Mouse (Mus musculus) MEL (cell line): ENCODE measurements around the gene Rhobtb3.

ENCODE experiments used
- CTCF ChIP-seq, 3 experiments: IDR thresholded peaks in 2 of 3; conservative IDR thresholded peaks in 1 of 3; 2 replicates each; pipeline ENCODE4 v1.5.1; 2011 to 2012; ENCODE audit warnings: low read length in 3 of 3, low read depth in 2 of 3, mild to moderate bottlenecking in 2 of 3, improper control_type of control experiment in 1 of 3, inconsistent platforms in 1 of 3, mixed read lengths in 1 of 3, moderate library complexity in 1 of 3; ENCODE audit not compliant: control insufficient read depth in 1 of 3, insufficient read depth in 1 of 3, poor library complexity in 1 of 3, severe bottlenecking in 1 of 3
- GATA1 ChIP-seq: IDR thresholded peaks from 2 replicates; pipeline ENCODE4 v1.6.1; 2011; ENCODE audit warnings: low read depth, low read length, improper control_type of control experiment
- NELFE ChIP-seq: IDR thresholded peaks from 2 replicates; pipeline ENCODE4 v1.6.1; 2011; ENCODE audit warnings: low read depth, low read length, improper control_type of control experiment
- POLR2A ChIP-seq, 2 experiments: IDR thresholded peaks; 2 replicates each; pipeline ENCODE4 v1.6.1; 2011 to 2012; ENCODE audit warnings: low read length in 2 of 2, mild to moderate bottlenecking in 2 of 2, control low read depth in 1 of 2, improper control_type of control experiment in 1 of 2, low read depth in 1 of 2, moderate library complexity in 1 of 2; ENCODE audit not compliant: control insufficient read depth in 1 of 2, insufficient read depth in 1 of 2, poor library complexity in 1 of 2
- ZMIZ1 ChIP-seq: IDR thresholded peaks from 2 replicates; pipeline ENCODE4 v1.6.1; 2012; ENCODE audit warnings: low read depth, mild to moderate bottlenecking, inconsistent platforms, low read length, improper control_type of control experiment, moderate library complexity
- ZNF384 ChIP-seq: IDR thresholded peaks from 2 replicates; pipeline ENCODE4 v1.6.1; 2012; ENCODE audit warnings: low read depth, mild to moderate bottlenecking, inconsistent platforms, low read length, improper control_type of control experiment

- TF ChIP-seq ZNF384 = no peak
- no peak for TF ChIP-seq POLR2A (IDR thresholded peaks at IDR 0.05; ENCODE audit: control insufficient read depth in 1 of 2, insufficient read depth in 1 of 2, low read depth in 1 of 2, low read length in 2 of 2, poor library complexity in 1 of 2)
- no peak for TF ChIP-seq CTCF (IDR thresholded peaks at IDR 0.05 in 2 of 3, conservative IDR thresholded peaks at IDR 0.05 in 1 of 3; ENCODE audit: control insufficient read depth in 1 of 3, insufficient read depth in 1 of 3, low read depth in 2 of 3, low read length in 3 of 3, poor library complexity in 1 of 3, severe bottlenecking in 1 of 3)
- TF ChIP-seq NELFE = no peak
- no peak for TF ChIP-seq ZMIZ1
- no peak for TF ChIP-seq GATA1
These were observed 100.4 kb downstream of the Rhobtb3 start for GRCm38 (mm10) chr13:75843331-75843730.
